Mouse (Mus musculus) liver, postnatal 0 days (tissue): Measurements from ENCODE around the gene Ccdc58. TPM values are rescaled to one million over a fixed set of nuclear protein-coding genes. Genes with fewer than 3 reads are reported as not detected.
"Not testable (repeated sequence)": the region's sequence is repeated elsewhere in the genome, so short reads cannot be mapped to it uniquely, and the experiment has no call there.

Experiments
- ATAC-seq: fragments of 200-750 bp; cut with Nextera tagmentation; 2 replicates; pipeline ENCODE4 v1.8.0; 2017; ENCODE audit warnings: mild to moderate bottlenecking, moderate library complexity
- DNase-seq: peaks from one replicate; pipeline ENCODE4 v3.0.0-alpha.2; 2016
- H3K27ac ChIP-seq: fragments of 300-500 bp; sonication (generic); 2 replicates; pipeline ENCODE4 v1.5.1; 2014; ENCODE audit warnings: antibody characterized with exemption, moderate library complexity, mild to moderate bottlenecking, low read depth
- H3K27me3 ChIP-seq: fragments of 300-500 bp; sonication (generic); 2 replicates; pipeline ENCODE4 v1.6.1; 2014; ENCODE audit warnings: low read length, control low read depth, mixed read lengths; ENCODE audit not compliant: insufficient read depth
- H3K36me3 ChIP-seq: fragments of 300-500 bp; sonication (generic); replicated peaks from 2 replicates; pipeline ENCODE4 v1.6.1; 2014; ENCODE audit warnings: mild to moderate bottlenecking, control low read depth, low read length, moderate library complexity, mixed read lengths; ENCODE audit not compliant: insufficient read depth
- H3K4me1 ChIP-seq: fragments of 300-500 bp; sonication (generic); 2 replicates; pipeline ENCODE4 v1.6.1; 2014; ENCODE audit warnings: antibody characterized with exemption, mild to moderate bottlenecking, control low read depth; ENCODE audit not compliant: insufficient read depth
- H3K4me2 ChIP-seq: fragments of 300-500 bp; sonication (generic); 2 replicates; pipeline ENCODE4 v1.6.1; 2014; ENCODE audit warnings: low read depth, mild to moderate bottlenecking, low read length, moderate library complexity, mixed read lengths
- H3K4me3 ChIP-seq: fragments of 300-500 bp; sonication (generic); 2 replicates; pipeline ENCODE4 v1.5.1; 2014; ENCODE audit warnings: low read depth, low read length
- H3K9ac ChIP-seq: fragments of 300-500 bp; sonication (generic); replicated peaks from 2 replicates; pipeline ENCODE4 v1.6.1; 2014; ENCODE audit warnings: mild to moderate bottlenecking, moderate library complexity
- H3K9me3 ChIP-seq: fragments of 300-500 bp; sonication (generic); 2 replicates; pipeline ENCODE4 v1.6.1; 2016; ENCODE audit warnings: mild to moderate bottlenecking, control low read depth, low read length, mixed read lengths
- CTCF ChIP-seq: sonication (generic); IDR thresholded peaks from 2 replicates; pipeline ENCODE4 v1.5.1; 2016; ENCODE audit warnings: antibody characterized with exemption, low read depth
- EP300 ChIP-seq: IDR thresholded peaks from 2 replicates; pipeline ENCODE4 v1.6.1; 2016; ENCODE audit warnings: antibody characterized with exemption, low read depth, mild to moderate bottlenecking
- WGBS: fragments of 180-500 bp; shearing (Covaris S2); extraction: QIAGEN DNeasy Blood & Tissue Kit; methylation state at CpG from one replicate; pipeline ENCODE4 v1.1.7; 2014; ENCODE audit not compliant: insufficient replicate concordance; 5-methylcytosine and 5-hydroxymethylcytosine counted together
- polyA plus RNA-seq: library from polyadenylated mRNA; unstranded; fragments of >200 nt; fragmentation: Nextera tagmentation; extraction: Ambion mirVana; gene quantifications from 2 replicates; pipeline ENCODE4 v1.2.1, GENCODE M21; 2015

Gene Ccdc58
- polyA plus RNA-seq, 1 experiment from 2014 or later, result 54.6 TPM

GRCm38 (mm10) chr16:36057933-36058475 lies 13.5 kb upstream of the Ccdc58 start:
- ATAC-seq, result no peak
- 68% methylated on average over 8 of the region's 8 CpGs for WGBS

GRCm38 (mm10) chr16:36062534-36062933 lies 9.0 kb upstream of the Ccdc58 start:
- not testable (repeated sequence) for H3K4me3 ChIP-seq, H3K4me1 ChIP-seq, DNase-seq, H3K9me3 ChIP-seq, ATAC-seq, H3K9ac ChIP-seq, H3K36me3 ChIP-seq, H3K27ac ChIP-seq, H3K27me3 ChIP-seq, H3K4me2 ChIP-seq
- WGBS, result 56% methylated on average over 1 of the region's 1 CpGs

More at GRCm38 (mm10) chr16:36057933-36058475, 13.5 kb upstream of the Ccdc58 start:
- no peaks in the 10 kb centered on the region for H3K27me3 ChIP-seq
- H3K27ac ChIP-seq, result no peak overlapping the region
- no peak overlapping the region for H3K4me3 ChIP-seq
- peaks cover 13% of the 10 kb centered on the region for H3K36me3 ChIP-seq
- H3K9ac ChIP-seq, result no peak overlapping the region
- H3K9me3 ChIP-seq, result no peaks in the 10 kb centered on the region
- no peak overlapping the region for H3K4me2 ChIP-seq
- no peaks in the 10 kb centered on the region for H3K4me1 ChIP-seq
- TF ChIP-seq CTCF (no peak), EP300 (no peak)
- no peak for DNase-seq

GRCm38 (mm10) chr16:36063315-36063714 lies 8.2 kb upstream of the Ccdc58 start:
- Histone ChIP-seq H3K36me3 (peaks cover 2% of the 10 kb centered on the region; the same call in 1 of the 2 replicates), H3K4me3 (no peak overlapping the region), H3K27ac (no peak overlapping the region), H3K27me3 (no peaks in the 10 kb centered on the region), H3K9ac (no peak overlapping the region), H3K4me2 (no peak overlapping the region), H3K9me3 (no peaks in the 10 kb centered on the region), H3K4me1 (peaks cover 11% of the 10 kb centered on the region)
- no peak for ATAC-seq
- 82% methylated on average over 2 of the region's 2 CpGs for WGBS
- DNase-seq, result no peak
- TF ChIP-seq EP300 (no peak), CTCF (no peak)

- Histone ChIP-seq H3K36me3 (peaks cover 2% of the 10 kb centered on the region; the same call in 1 of the 2 replicates), H3K27ac (no peak overlapping the region), H3K9me3 (no peaks in the 10 kb centered on the region), H3K4me3 (no peak overlapping the region), H3K4me2 (no peak overlapping the region), H3K27me3 (no peaks in the 10 kb centered on the region), H3K9ac (no peak overlapping the region), H3K4me1 (peaks cover 22% of the 10 kb centered on the region)
- TF ChIP-seq EP300 (no peak), CTCF (no peak)
- no peak for DNase-seq
- ATAC-seq, result no peak
- 78% methylated on average over 5 of the region's 5 CpGs for WGBS
Observed at GRCm38 (mm10) chr16:36064904-36065303, 6.6 kb upstream of the Ccdc58 start.

GRCm38 (mm10) chr16:36067694-36068093 lies 3.8 kb upstream of the Ccdc58 start:
- DNase-seq (no peak), ATAC-seq (no peak)
- no peak for TF ChIP-seq EP300
- 0 out of 2 replicates have a peak, but pooled peaks have one; percentile 3 for TF ChIP-seq CTCF
- no peak overlapping the region for H3K4me2 ChIP-seq
- H3K36me3 ChIP-seq, result peaks cover 2% of the 10 kb centered on the region; the same call in 1 of the 2 replicates
- H3K4me3 ChIP-seq, result no peak overlapping the region
- peak overlapping the region; percentile 22; the same call in 1 of the 2 replicates for H3K27ac ChIP-seq
- H3K27me3 ChIP-seq, result no peaks in the 10 kb centered on the region
- peaks cover 22% of the 10 kb centered on the region for H3K4me1 ChIP-seq
- no peaks in the 10 kb centered on the region for H3K9me3 ChIP-seq
- 47% methylated on average over 2 of the region's 2 CpGs for WGBS
- H3K9ac ChIP-seq, result no peak overlapping the region

- H3K4me3 ChIP-seq, result no peak overlapping the region
Observed at GRCm38 (mm10) chr16:36068356-36068755, 3.1 kb upstream of the Ccdc58 start.

More at GRCm38 (mm10) chr16:36068356-36068755, 3.1 kb upstream of the Ccdc58 start:
- peaks cover 24% of the 10 kb centered on the region for H3K4me1 ChIP-seq
- no peak overlapping the region for H3K9ac ChIP-seq
- no peak overlapping the region for H3K4me2 ChIP-seq
- H3K27me3 ChIP-seq, result no peaks in the 10 kb centered on the region
- H3K27ac ChIP-seq, result no peak overlapping the region
- 63% methylated on average over 3 of the region's 3 CpGs for WGBS
- ATAC-seq, result no peak
- peaks cover 2% of the 10 kb centered on the region; the same call in 1 of the 2 replicates for H3K36me3 ChIP-seq
- no peaks in the 10 kb centered on the region for H3K9me3 ChIP-seq
- no peak for TF ChIP-seq EP300
- TF ChIP-seq CTCF, result no peak
- no peak for DNase-seq
